Mouse (Mus musculus) thymus, adult 18-20 months (tissue): ENCODE measurements around the gene Ip6k2.
A peak's percentile ranks its signal among the peaks of the same experiment; 100 is the strongest.

ENCODE experiments used
- DNase-seq, 2 experiments: peaks; one replicate each; pipeline ENCODE4 v3.0.0; 2022; ENCODE audit warnings: mixed read lengths in 2 of 2

Ip6k2 gene

GRCm38 (mm10) chr9:108783548-108784463 is at the start of gene Ip6k2:
Gene Ip6k2, plus strand, starts transcription at chr9:108783796.
- peak; percentile 95 for DNase-seq

- DNase-seq: no peak
Observed at GRCm38 (mm10) chr9:108734626-108735025, 49.0 kb upstream of the Ip6k2 start.

GRCm38 (mm10) chr9:108739239-108739638 is 44.4 kb upstream of the Ip6k2 start:
- DNase-seq: no peak

GRCm38 (mm10) chr9:108740062-108740461 is 43.5 kb upstream of the Ip6k2 start:
- DNase-seq: no peak

GRCm38 (mm10) chr9:108742048-108742447 is 41.5 kb upstream of the Ip6k2 start:
- DNase-seq: no peak

- DNase-seq: no peak
Observed at GRCm38 (mm10) chr9:108746876-108747499, 36.6 kb upstream of the Ip6k2 start.

GRCm38 (mm10) chr9:108747694-108748093 is 35.9 kb upstream of the Ip6k2 start:
- DNase-seq: no peak

GRCm38 (mm10) chr9:108748600-108749183 is 34.9 kb upstream of the Ip6k2 start:
- no peak for DNase-seq

- no peak for DNase-seq
Observed at GRCm38 (mm10) chr9:108750616-108751015, 33.0 kb upstream of the Ip6k2 start.

- DNase-seq: no peak
Observed at GRCm38 (mm10) chr9:108752142-108752920, 31.3 kb upstream of the Ip6k2 start.

GRCm38 (mm10) chr9:108753326-108753725 is 30.3 kb upstream of the Ip6k2 start:
- DNase-seq: peak in 1 of 2 experiments; percentile 10

GRCm38 (mm10) chr9:108753976-108754375 is 29.6 kb upstream of the Ip6k2 start:
- DNase-seq: no peak

- DNase-seq: no peak
Observed at GRCm38 (mm10) chr9:108754423-108754822, 29.2 kb upstream of the Ip6k2 start.

- DNase-seq: no peak
Observed at GRCm38 (mm10) chr9:108757406-108757805, 26.2 kb upstream of the Ip6k2 start.

- no peak for DNase-seq
Observed at GRCm38 (mm10) chr9:108759121-108759520, 24.5 kb upstream of the Ip6k2 start.

GRCm38 (mm10) chr9:108759805-108760204 is 23.8 kb upstream of the Ip6k2 start:
- DNase-seq: peak in 1 of 2 experiments; percentile 19

GRCm38 (mm10) chr9:108761561-108761960 is 22.0 kb upstream of the Ip6k2 start:
- no peak for DNase-seq

GRCm38 (mm10) chr9:108764971-108765370 is 18.6 kb upstream of the Ip6k2 start:
- no peak for DNase-seq

GRCm38 (mm10) chr9:108776614-108777013 is 7.0 kb upstream of the Ip6k2 start:
- no peak for DNase-seq

GRCm38 (mm10) chr9:108777276-108777675 is 6.3 kb upstream of the Ip6k2 start:
- DNase-seq: no peak

GRCm38 (mm10) chr9:108780959-108781358 is 2.6 kb upstream of the Ip6k2 start:
- no peak for DNase-seq

- no peak for DNase-seq
Observed at GRCm38 (mm10) chr9:108781891-108782290, 1.7 kb upstream of the Ip6k2 start.
